Mouse (Mus musculus): ENCODE measurements around the gene Fat1.
"Not testable (repeated sequence)": the region's sequence is repeated elsewhere in the genome, so short reads cannot be mapped to it uniquely, and the experiment has no call there.

Gene Fat1

DNA sequence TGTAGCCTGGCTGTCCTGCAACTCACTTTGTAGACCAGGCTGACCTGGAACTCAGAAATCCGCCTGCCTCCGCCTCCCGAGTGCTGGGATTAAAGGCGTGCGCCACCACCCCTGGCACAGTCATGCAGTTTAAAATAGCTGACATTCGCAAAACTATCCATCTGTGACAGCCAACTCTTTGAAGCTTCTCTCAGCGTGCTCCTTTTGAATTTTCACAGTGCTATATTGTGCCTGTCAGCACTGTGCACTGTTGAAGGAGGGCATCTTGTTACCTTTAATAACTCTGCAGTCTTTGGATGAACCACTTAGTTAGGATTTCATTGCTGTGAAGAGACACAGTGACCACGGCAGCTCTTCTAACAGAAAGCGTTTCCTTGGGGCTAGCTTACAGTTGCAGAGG, 117.4 kb downstream of the Fat1 start:
- peaks cover 18% of the 10 kb centered on the region for H3K4me1 ChIP-seq (replicated peaks; ENCODE audit: low read depth, low read length)
- TF ChIP-seq NANOG (IDR thresholded peaks at IDR 0.05; ENCODE audit: borderline replicate concordance, low read length) = no peak
- TF ChIP-seq CTCF (conservative IDR thresholded peaks at IDR 0.05; ENCODE audit: low read length) = no peak
- no peak for TF ChIP-seq POU5F1 (IDR thresholded peaks at IDR 0.05; ENCODE audit: borderline replicate concordance, low read length)
- H3K9me3 ChIP-seq (ENCODE audit: low read length) = peaks cover 5% of the 10 kb centered on the region
- no peaks in the 10 kb centered on the region for H3K27me3 ChIP-seq (ENCODE audit: insufficient read depth, low read length)
- H3K36me3 ChIP-seq (ENCODE audit: insufficient read depth, low read length) = peaks cover 72% of the 10 kb centered on the region
- no peak overlapping the region for H3K4me3 ChIP-seq (replicated peaks; ENCODE audit: low read length)

DNA sequence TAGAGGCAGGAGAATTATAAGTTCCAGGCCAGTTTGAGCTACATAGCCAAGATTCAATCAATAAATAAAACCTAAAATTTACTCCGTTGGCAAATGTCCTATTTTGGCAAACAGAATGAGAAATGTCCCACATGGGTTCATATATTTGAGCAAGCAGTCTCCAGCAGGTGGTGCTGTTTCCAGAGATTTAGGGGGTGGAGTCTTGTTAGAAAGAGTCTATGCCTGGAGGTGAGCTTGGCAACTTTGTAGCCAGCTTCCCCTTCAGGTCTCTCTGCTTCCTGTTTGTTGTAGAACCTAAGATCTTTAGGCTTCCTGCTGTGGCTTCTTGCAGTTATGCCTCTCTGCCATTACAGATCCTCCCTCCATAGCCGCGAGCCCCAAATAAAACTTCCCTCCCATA, 120.3 kb downstream of the Fat1 start:
- no peak overlapping the region for H3K4me3 ChIP-seq (replicated peaks; ENCODE audit: low read length)
- H3K4me1 ChIP-seq (replicated peaks; ENCODE audit: low read depth, low read length) = peaks cover 14% of the 10 kb centered on the region
- peaks cover 54% of the 10 kb centered on the region for H3K36me3 ChIP-seq (ENCODE audit: insufficient read depth, low read length)
- peaks cover 5% of the 10 kb centered on the region for H3K9me3 ChIP-seq (ENCODE audit: low read length)
- H3K27me3 ChIP-seq (ENCODE audit: insufficient read depth, low read length) = no peaks in the 10 kb centered on the region
- no peak for TF ChIP-seq NANOG (IDR thresholded peaks at IDR 0.05; ENCODE audit: borderline replicate concordance, low read length)
- TF ChIP-seq POU5F1 (IDR thresholded peaks at IDR 0.05; ENCODE audit: borderline replicate concordance, low read length) = no peak
- TF ChIP-seq CTCF (conservative IDR thresholded peaks at IDR 0.05; ENCODE audit: low read length) = peak; percentile 38

DNA sequence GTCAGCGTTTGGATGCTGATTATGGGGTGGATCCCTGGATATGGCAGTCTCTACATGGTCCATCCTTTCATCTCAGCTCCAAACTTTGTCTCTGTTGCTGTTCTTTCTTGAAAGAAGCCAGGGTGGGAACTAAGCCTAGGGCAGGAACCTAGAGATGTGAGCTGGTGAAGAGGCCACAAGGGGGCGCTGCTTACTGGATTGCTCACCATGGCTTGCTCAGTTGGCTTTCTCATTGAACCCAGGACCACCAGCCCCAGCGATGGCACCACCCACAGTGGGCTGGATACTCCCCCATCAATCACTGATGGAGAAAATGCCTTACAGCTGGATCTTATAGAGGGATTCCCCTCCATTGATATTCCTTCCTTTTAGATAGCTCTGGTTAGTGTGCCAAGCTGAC, 121.6 kb downstream of the Fat1 start:
- Histone ChIP-seq H3K36me3 (ENCODE audit: insufficient read depth, low read length) (peaks cover 47% of the 10 kb centered on the region), H3K9me3 (ENCODE audit: low read length) (peaks cover 17% of the 10 kb centered on the region), H3K4me3 (replicated peaks; ENCODE audit: low read length) (no peak overlapping the region), H3K4me1 (replicated peaks; ENCODE audit: low read depth, low read length) (peaks cover 14% of the 10 kb centered on the region), H3K27me3 (ENCODE audit: insufficient read depth, low read length) (no peaks in the 10 kb centered on the region)
- TF ChIP-seq POU5F1 (IDR thresholded peaks at IDR 0.05; ENCODE audit: borderline replicate concordance, low read length) = no peak
- no peak for TF ChIP-seq NANOG (IDR thresholded peaks at IDR 0.05; ENCODE audit: borderline replicate concordance, low read length)
- peak; percentile 62 for TF ChIP-seq CTCF (conservative IDR thresholded peaks at IDR 0.05; ENCODE audit: low read length)

DNA sequence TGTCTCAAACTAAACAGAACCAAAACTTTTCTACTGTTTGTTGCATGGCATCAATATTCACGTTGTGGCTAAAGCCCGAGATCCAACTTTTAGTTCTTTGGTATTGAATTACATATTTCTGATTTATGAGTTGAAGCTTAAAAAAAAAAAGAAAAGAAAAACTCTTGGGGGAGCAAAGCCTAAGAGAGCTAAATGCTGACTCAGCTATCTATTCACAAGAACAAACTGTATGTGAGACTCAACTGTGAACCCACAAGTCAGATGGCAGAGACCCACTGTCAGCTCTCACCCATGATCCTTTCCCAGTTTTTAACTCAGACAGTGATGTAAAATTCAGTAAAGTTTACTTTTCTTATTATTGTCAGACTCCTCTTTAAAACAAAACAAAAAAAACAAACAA, 124.8 kb downstream of the Fat1 start:
- no peaks in the 10 kb centered on the region for H3K27me3 ChIP-seq (ENCODE audit: insufficient read depth, low read length)
- H3K4me3 ChIP-seq (replicated peaks; ENCODE audit: low read length) = no peak overlapping the region
- peaks cover 18% of the 10 kb centered on the region for H3K36me3 ChIP-seq (ENCODE audit: insufficient read depth, low read length)
- H3K9me3 ChIP-seq (ENCODE audit: low read length) = peaks cover 18% of the 10 kb centered on the region
- TF ChIP-seq POU5F1 (IDR thresholded peaks at IDR 0.05; ENCODE audit: borderline replicate concordance, low read length) (no peak), CTCF (conservative IDR thresholded peaks at IDR 0.05; ENCODE audit: low read length) (no peak), NANOG (IDR thresholded peaks at IDR 0.05; ENCODE audit: borderline replicate concordance, low read length) (no peak)
- H3K4me1 ChIP-seq (replicated peaks; ENCODE audit: low read depth, low read length) = peaks cover 33% of the 10 kb centered on the region

DNA sequence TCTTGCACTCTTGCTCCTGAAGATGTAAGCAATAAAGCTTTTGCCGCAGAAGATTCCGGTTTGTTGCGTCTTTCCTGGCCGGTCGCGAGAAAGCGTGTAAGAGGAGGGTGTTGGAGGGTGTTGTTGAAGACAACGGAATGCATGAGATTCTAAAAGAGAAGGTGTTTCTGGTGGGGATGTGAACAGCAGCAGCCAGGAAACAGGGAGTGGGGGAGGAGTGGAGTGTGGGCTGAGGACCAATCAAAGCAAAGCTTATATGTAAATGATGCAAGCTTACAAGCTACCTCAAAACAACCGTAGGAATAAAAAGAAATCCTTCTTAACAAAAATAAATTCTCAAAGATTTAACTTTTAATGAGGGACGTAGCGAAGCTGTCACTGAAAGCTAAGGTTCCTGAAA, 127.1 kb downstream of the Fat1 start:
- Histone ChIP-seq H3K4me3 (replicated peaks; ENCODE audit: low read length) (peak overlapping the region; percentile 57), H3K4me1 (replicated peaks; ENCODE audit: low read depth, low read length) (peaks cover 48% of the 10 kb centered on the region), H3K9me3 (ENCODE audit: low read length) (peaks cover 12% of the 10 kb centered on the region; the same call in 1 of the 2 replicates), H3K36me3 (ENCODE audit: insufficient read depth, low read length) (peaks cover 11% of the 10 kb centered on the region), H3K27me3 (ENCODE audit: insufficient read depth, low read length) (no peaks in the 10 kb centered on the region)
- TF ChIP-seq NANOG (IDR thresholded peaks at IDR 0.05; ENCODE audit: borderline replicate concordance, low read length) = no peak

DNA sequence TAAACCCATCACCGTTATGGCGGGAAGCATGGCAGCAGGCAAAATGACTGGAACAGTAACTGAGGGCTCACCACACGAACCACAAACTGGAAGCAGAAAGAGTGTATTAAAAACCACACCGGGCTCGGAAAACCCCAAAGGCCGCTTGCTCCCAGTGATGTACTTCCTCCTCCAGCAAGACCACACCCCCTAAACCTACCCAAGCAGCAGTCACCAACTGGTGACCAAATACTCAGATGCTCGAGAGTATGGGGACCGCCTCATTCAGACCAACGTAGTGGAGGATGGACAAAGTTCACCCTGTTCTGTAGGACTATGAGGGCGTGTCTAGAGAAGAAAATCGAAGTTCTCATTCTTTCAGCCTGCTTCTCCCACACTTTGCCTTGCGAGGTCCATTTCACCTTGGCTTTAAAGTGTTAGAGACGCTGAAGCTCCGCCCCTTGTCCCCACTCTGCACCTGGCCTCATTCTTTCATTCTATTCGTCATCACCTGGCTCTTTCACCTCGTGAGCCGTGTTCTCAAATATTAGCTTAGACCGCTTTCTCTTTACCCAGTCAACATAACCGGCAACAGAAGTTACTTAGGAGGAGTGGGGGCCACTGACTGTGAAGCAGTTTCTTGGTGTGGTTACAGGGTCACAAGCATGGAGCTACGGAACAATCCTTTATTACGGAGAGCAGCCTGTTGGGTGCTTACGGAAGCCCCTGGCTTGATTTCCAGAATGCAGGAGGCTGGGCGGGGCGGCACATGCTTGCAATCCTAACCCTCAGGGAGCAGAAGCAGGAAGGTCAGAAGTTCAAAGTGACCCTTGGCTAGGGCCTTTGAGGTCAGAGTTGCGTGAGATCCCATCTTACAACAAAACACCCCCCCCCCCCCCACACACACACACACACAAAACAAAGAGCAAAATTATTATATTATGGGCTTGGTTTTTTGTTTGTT, 128.0 kb downstream of the Fat1 start:
- peaks cover 14% of the 10 kb centered on the region; the same call in 1 of the 2 replicates for H3K36me3 ChIP-seq (ENCODE audit: insufficient read depth, low read length)
- TF ChIP-seq POU5F1 (IDR thresholded peaks at IDR 0.05; ENCODE audit: borderline replicate concordance, low read length) = no peak
- TF ChIP-seq NANOG (IDR thresholded peaks at IDR 0.05; ENCODE audit: borderline replicate concordance, low read length) = no peak
- TF ChIP-seq CTCF (conservative IDR thresholded peaks at IDR 0.05; ENCODE audit: low read length) = no peak
- peaks cover 12% of the 10 kb centered on the region; the same call in 1 of the 2 replicates for H3K9me3 ChIP-seq (ENCODE audit: low read length)
- H3K4me1 ChIP-seq (replicated peaks; ENCODE audit: low read depth, low read length) = peaks cover 58% of the 10 kb centered on the region
- H3K27me3 ChIP-seq (ENCODE audit: insufficient read depth, low read length) = no peaks in the 10 kb centered on the region
- H3K4me3 ChIP-seq (replicated peaks; ENCODE audit: low read length) = peak overlapping the region; percentile 57

DNA sequence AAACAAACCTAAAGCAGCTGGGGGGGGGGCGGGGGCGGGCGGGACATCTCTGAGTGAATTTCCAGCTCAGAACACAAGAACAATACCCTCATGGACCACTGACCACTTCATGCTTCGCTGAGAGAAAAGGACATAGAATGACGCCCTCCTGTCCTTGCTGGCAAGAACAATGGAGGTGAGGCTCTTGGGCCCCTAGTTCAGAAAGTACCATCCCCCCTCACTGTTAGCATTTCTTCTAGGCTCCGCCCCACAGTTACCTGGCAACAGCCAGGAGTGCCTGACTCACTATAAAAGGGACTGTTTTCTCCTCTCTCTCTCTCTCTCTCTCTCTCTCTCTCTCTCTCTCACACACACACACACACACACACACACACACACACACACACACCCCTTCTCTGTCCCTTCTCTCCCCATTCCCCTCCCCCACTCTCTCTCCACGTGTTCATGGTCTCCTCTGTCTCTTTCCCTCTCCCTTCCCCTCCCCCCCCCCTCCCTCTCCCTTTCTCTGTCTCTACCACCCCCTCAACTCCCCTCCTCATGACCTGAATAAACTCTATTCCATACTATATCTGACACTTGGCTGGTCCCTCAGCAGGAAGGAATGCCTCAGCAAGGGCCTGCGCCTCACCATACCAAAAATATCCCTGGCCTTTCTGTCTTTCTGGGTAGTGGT, 129.1 kb downstream of the Fat1 start:
- peaks cover 12% of the 10 kb centered on the region; the same call in 1 of the 2 replicates for H3K9me3 ChIP-seq (ENCODE audit: low read length)
- peaks cover 66% of the 10 kb centered on the region for H3K4me1 ChIP-seq (replicated peaks; ENCODE audit: low read depth, low read length)
- H3K36me3 ChIP-seq (ENCODE audit: insufficient read depth, low read length) = peaks cover 15% of the 10 kb centered on the region; the same call in 1 of the 2 replicates
- no peaks in the 10 kb centered on the region for H3K27me3 ChIP-seq (ENCODE audit: insufficient read depth, low read length)
- H3K4me3 ChIP-seq (replicated peaks; ENCODE audit: low read length) = no peak overlapping the region
- TF ChIP-seq POU5F1 (IDR thresholded peaks at IDR 0.05; ENCODE audit: borderline replicate concordance, low read length) (no peak), NANOG (IDR thresholded peaks at IDR 0.05; ENCODE audit: borderline replicate concordance, low read length) (no peak), CTCF (conservative IDR thresholded peaks at IDR 0.05; ENCODE audit: low read length) (no peak)

DNA sequence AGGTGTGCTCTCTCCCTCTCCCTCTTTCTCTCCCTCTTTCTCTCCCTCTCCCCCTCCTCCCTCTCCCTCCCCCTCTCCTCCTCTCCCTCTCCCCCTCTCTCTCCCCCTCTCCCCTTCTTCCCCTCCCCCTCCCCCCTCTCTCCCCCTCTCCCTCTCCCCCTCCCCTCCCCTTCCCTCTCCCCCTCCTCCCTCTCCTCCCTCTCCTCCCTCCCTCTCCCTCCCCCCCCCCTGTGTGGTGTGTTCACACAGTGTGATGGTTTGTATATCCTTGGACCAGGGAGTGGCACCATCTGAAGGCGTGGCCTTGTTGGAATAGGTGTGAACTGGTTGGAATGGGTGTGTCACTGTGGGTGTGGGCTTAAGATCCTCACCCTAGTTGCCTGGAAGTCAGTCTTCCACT, 130.1 kb downstream of the Fat1 start:
- Histone ChIP-seq H3K9me3 (ENCODE audit: low read length) (peaks cover 12% of the 10 kb centered on the region; the same call in 1 of the 2 replicates), H3K4me3 (replicated peaks; ENCODE audit: low read length) (peak overlapping the region; percentile 60; the same call in 1 of the 2 replicates), H3K36me3 (ENCODE audit: insufficient read depth, low read length) (peaks cover 15% of the 10 kb centered on the region; the same call in 1 of the 2 replicates), H3K4me1 (replicated peaks; ENCODE audit: low read depth, low read length) (peaks cover 66% of the 10 kb centered on the region)
- H3K27me3 ChIP-seq (ENCODE audit: insufficient read depth, low read length) = not testable (repeated sequence)

Measured in E14TG2a.4 (cell line).